Comparison of ENCODE assay signal across 7 mouse cellular contexts in genomic region chr11:104230066-104230778, GRCm38 (mm10). TPM values are rescaled to one million over a fixed set of nuclear protein-coding genes. Genes with fewer than 3 reads are reported as not detected.
DNase-seq lines count a peak whose midpoint lies in the region; ATAC-seq and TF ChIP-seq lines count a peak whose summit lies in the region.

No protein-coding gene starts in this region.

- H3K27me3 ChIP-seq in forebrain, postnatal 0 days (ENCODE audit: insufficient read depth, low read length), result no peaks in the 10 kb centered on the region
- H3K27me3 ChIP-seq in neural tube, embryonic 11.5 days (ENCODE audit: control insufficient read depth, insufficient read depth, low read length), result peaks cover 33% of the 10 kb centered on the region

- no peaks in the 10 kb centered on the region for H3K9me3 ChIP-seq in forebrain, postnatal 0 days (ENCODE audit: low read length)
- no peaks in the 10 kb centered on the region for H3K9me3 ChIP-seq in neural tube, embryonic 11.5 days (ENCODE audit: control insufficient read depth, low read length)

- H3K9ac ChIP-seq in forebrain, postnatal 0 days, result peak overlapping the region; percentile 98
- peak overlapping the region; percentile 74 for H3K9ac ChIP-seq in neural tube, embryonic 11.5 days (ENCODE audit: low read length)

- peak; percentile 10 for DNase-seq in urinary bladder, postnatal 14 days (ENCODE audit: low spot score)
- DNase-seq in urinary bladder, postnatal 36 days (ENCODE audit: low spot score in 2 of 2), result no peak
- DNase-seq in forebrain, postnatal 0 days, result peak; percentile 51
- peak; percentile 53 for DNase-seq in kidney, postnatal 14 days
- peak; percentile 37 for DNase-seq in neural tube, embryonic 11.5 days (ENCODE audit: low spot score)
- no peak for DNase-seq in urinary bladder, adult 2 months (ENCODE audit: low spot score)
- DNase-seq in urinary bladder, postnatal 25 days (ENCODE audit: low spot score), result no peak

- H3K4me1 ChIP-seq in forebrain, postnatal 0 days (ENCODE audit: insufficient read depth), result peaks cover 6% of the 10 kb centered on the region; the same call in 1 of the 2 replicates
- H3K4me1 ChIP-seq in neural tube, embryonic 11.5 days (ENCODE audit: control insufficient read depth, insufficient read depth, low read length), result peaks cover 3% of the 10 kb centered on the region; the same call in 1 of the 2 replicates

- peak overlapping the region; percentile 97 for H3K27ac ChIP-seq in forebrain, postnatal 0 days (ENCODE audit: low read depth, low read length)
- no peak overlapping the region for H3K27ac ChIP-seq in neural tube, embryonic 11.5 days (ENCODE audit: low read depth, low read length)

- 7% methylated on average over 9 of the region's 9 CpGs for WGBS in forebrain, postnatal 0 days
- WGBS in neural tube, embryonic 11.5 days, result 12% methylated on average over 9 of the region's 9 CpGs

- 0 out of 2 replicates have a peak, but pooled peaks have one; percentile 17 for TF ChIP-seq CTCF in forebrain, postnatal 0 days (IDR thresholded peaks at IDR 0.05; ENCODE audit: low read depth)

- peak overlapping the region; percentile 73 for H3K4me3 ChIP-seq in forebrain, postnatal 0 days (ENCODE audit: low read depth, low read length)
- peak overlapping the region; percentile 63 for H3K4me3 ChIP-seq in neural tube, embryonic 11.5 days (ENCODE audit: low read depth, low read length)

- ATAC-seq in forebrain, postnatal 0 days, result no peak
- ATAC-seq in neural tube, embryonic 11.5 days (ENCODE audit: insufficient read depth, low FRiP score, low TSS enrichment), result no peak

- peak overlapping the region; percentile 84 for H3K4me2 ChIP-seq in forebrain, postnatal 0 days (ENCODE audit: low read depth)
- H3K4me2 ChIP-seq in neural tube, embryonic 11.5 days (ENCODE audit: low read depth), result peak overlapping the region; percentile 93

- no peaks in the 10 kb centered on the region for H3K36me3 ChIP-seq in forebrain, postnatal 0 days (ENCODE audit: insufficient read depth)
- H3K36me3 ChIP-seq in neural tube, embryonic 11.5 days (ENCODE audit: control insufficient read depth, insufficient read depth, low read length), result no peaks in the 10 kb centered on the region

RNA-seq across cellular contexts. Expression of gene Mapt, which starts 1.0 kb away (rescaled TPM):
- 582 and 641 TPM in 2 replicates for total RNA-seq in forebrain, postnatal 0 days (2014; rRNA removed)
- 985 and 1,388 TPM in 2 replicates for polyA plus RNA-seq in forebrain, postnatal 0 days (2015; fragmentation: Nextera tagmentation; extraction: Ambion mirVana)
- polyA plus RNA-seq in neural tube, embryonic 11.5 days (2014; fragmentation: Nextera tagmentation; extraction: Ambion mirVana), result 107 and 121 TPM in 2 replicates
- polyA plus RNA-seq in urinary bladder, adult 2 months (2012; rRNA removed), result 1.5 and 2.7 TPM in 2 replicates

RNA-seq across cellular contexts. Expression of gene Sppl2c, which starts 44.1 kb away (rescaled TPM):
- 0.19 TPM in 1 of 2 replicates, not detected in the other for total RNA-seq in forebrain, postnatal 0 days (2014; rRNA removed)
- polyA plus RNA-seq in forebrain, postnatal 0 days (2015; fragmentation: Nextera tagmentation; extraction: Ambion mirVana), result not detected in 2 replicates
- not detected in 2 replicates for polyA plus RNA-seq in neural tube, embryonic 11.5 days (2014; fragmentation: Nextera tagmentation; extraction: Ambion mirVana)
- not detected in 2 replicates for polyA plus RNA-seq in urinary bladder, adult 2 months (2012; rRNA removed)

Comparison
In these comparisons a context has a peak if more than half of its experiments do, and no peak if none do; other contexts are left out.
1. DNase-seq: peak in urinary bladder, postnatal 14 days (single experiment), forebrain, postnatal 0 days (single experiment), kidney, postnatal 14 days (single experiment) and neural tube, embryonic 11.5 days (single experiment); none in urinary bladder, postnatal 36 days (0 of 2), urinary bladder, adult 2 months (single experiment) and urinary bladder, postnatal 25 days (single experiment).
2. RNA of gene Mapt, which starts 1.0 kb away (polyA plus RNA-seq): 985 to 1,388 TPM in forebrain, postnatal 0 days and 107 to 121 TPM in neural tube, embryonic 11.5 days; 1.5 to 2.7 TPM in urinary bladder, adult 2 months; every median in the first group is over 10 times any median in the second.